ENCODE assay signal across 9 mouse cellular contexts in genomic region chr8:121947047-121947752, GRCm38 (mm10). TPM values are rescaled to one million over a fixed set of nuclear protein-coding genes. Genes with fewer than 3 reads are reported as not detected.
A peak's percentile ranks its signal among the peaks of the same experiment; 100 is the strongest.
DNase-seq lines count a peak whose midpoint lies in the region; ATAC-seq and TF ChIP-seq lines count a peak whose summit lies in the region.
"Had no signal": no experiment of that assay in that cellular context is flagged by ENCODE, and none has a peak within 500 bp of the region (broad histone marks: within the 10 kb centered on the region; RNA-seq: fewer than 3 reads in every experiment).

No protein-coding gene starts in this region.

- peaks cover 13% of the 10 kb centered on the region; the same call in 1 of the 2 replicates for H3K4me1 ChIP-seq in spleen, adult 2 months (ENCODE audit: control insufficient read depth, insufficient read depth, insufficient read length)
- H3K4me1 ChIP-seq in liver, embryonic 11.5 days (replicated peaks; ENCODE audit: control insufficient read depth, insufficient read depth, low read length): peaks cover 25% of the 10 kb centered on the region

- TF ChIP-seq POLR2A in spleen, adult 2 months (IDR thresholded peaks at IDR 0.05; ENCODE audit: low read depth, low read length): no peak

- peak; percentile 58 for DNase-seq in cerebellum, adult 11-12 months
- DNase-seq in spleen, adult 2 months (ENCODE audit: low read depth in 1 of 2, low spot score in 2 of 2): no peak
- DNase-seq in spleen, postnatal 10 days (ENCODE audit: low spot score in 2 of 2): no peak
- DNase-seq in liver, embryonic 11.5 days (ENCODE audit: low spot score): no peak
- no peak for DNase-seq in frontal cortex, postnatal 10 days (ENCODE audit: low spot score in 2 of 2)
- no peak for DNase-seq in c-Kit-positive CD71-positive TER-119-positive erythroid progenitor cells, embryonic 14.5 days (ENCODE audit: low spot score)
- DNase-seq in urinary bladder, adult 2 months (ENCODE audit: low spot score): no peak

- peak overlapping the region; percentile 83 for H3K4me2 ChIP-seq in liver, embryonic 11.5 days

- 44% methylated on average over 19 of the region's 19 CpGs for WGBS in spleen, adult 2 months
- WGBS in liver, embryonic 11.5 days: 31% methylated on average over 19 of the region's 19 CpGs

- no peaks in the 10 kb centered on the region for H3K9me3 ChIP-seq in liver, embryonic 11.5 days (ENCODE audit: control insufficient read depth, low read length)

- no peak for TF ChIP-seq CTCF in spleen, adult 2 months (IDR thresholded peaks at IDR 0.05; ENCODE audit: extremely low read depth, insufficient read depth, insufficient read length, insufficient replicate concordance)

- H3K9ac ChIP-seq in liver, embryonic 11.5 days (ENCODE audit: low read depth, low read length): peak overlapping the region; percentile 70

- peak overlapping the region; percentile 41; the same call in 1 of the 2 replicates for H3K27ac ChIP-seq in spleen, adult 2 months (ENCODE audit: insufficient read depth, low read length)
- H3K27ac ChIP-seq in liver, embryonic 11.5 days (ENCODE audit: low read depth, low read length): peak overlapping the region; percentile 82

- ATAC-seq in cerebellum, adult (ENCODE audit: insufficient number of reproducible peaks, low FRiP score, low TSS enrichment): no peak
- no peak for ATAC-seq in liver, embryonic 11.5 days (replicated peaks; ENCODE audit: low FRiP score)

- H3K27me3 ChIP-seq in spleen, adult 2 months (ENCODE audit: control insufficient read depth, insufficient read depth, low read length): no peaks in the 10 kb centered on the region
- H3K27me3 ChIP-seq in liver, embryonic 11.5 days (replicated peaks; ENCODE audit: control insufficient read depth, insufficient read depth, low read length): no peaks in the 10 kb centered on the region; the same call in 1 of the 2 replicates

- peak overlapping the region; percentile 63; the same call in 1 of the 2 replicates for H3K4me3 ChIP-seq in spleen, adult 2 months (ENCODE audit: extremely low read depth, insufficient read depth, insufficient read length)
- H3K4me3 ChIP-seq in liver, embryonic 11.5 days (ENCODE audit: low read depth, low read length): peak overlapping the region; percentile 53

- H3K36me3 ChIP-seq in spleen, adult 2 months (ENCODE audit: control insufficient read depth, insufficient read depth, low read length): no peaks in the 10 kb centered on the region
- no peaks in the 10 kb centered on the region for H3K36me3 ChIP-seq in liver, embryonic 11.5 days (ENCODE audit: control insufficient read depth, insufficient read depth, low read length)

RNA-seq across cellular contexts. Expression of gene Banp, which starts 2.4 kb away (rescaled TPM):
- polyA plus RNA-seq in spleen, adult 2 months (2012; rRNA removed): 54.1 and 68.9 TPM in 2 replicates
- 40.2 and 47.4 TPM in 2 replicates for polyA plus RNA-seq in liver, embryonic 11.5 days (2014; fragmentation: Nextera tagmentation; extraction: Ambion mirVana)
- 32.7 and 45.7 TPM in 2 replicates for polyA plus RNA-seq in urinary bladder, adult 2 months (2012; rRNA removed)

RNA-seq across cellular contexts. Expression of gene Car5a, which starts 2.5 kb away (rescaled TPM):
- polyA plus RNA-seq in spleen, adult 2 months (2012; rRNA removed): 0.08 and 0.15 TPM in 2 replicates
- 0.55 and 0.66 TPM in 2 replicates for polyA plus RNA-seq in liver, embryonic 11.5 days (2014; fragmentation: Nextera tagmentation; extraction: Ambion mirVana)
- 0.07 TPM in 1 of 2 replicates, not detected in the other for polyA plus RNA-seq in urinary bladder, adult 2 months (2012; rRNA removed)
- polyA plus RNA-seq: C2C12 had no signal

RNA-seq across cellular contexts. Expression of gene Slc7a5, which starts 39.7 kb away (rescaled TPM):
- polyA plus RNA-seq in spleen, adult 2 months (2012; rRNA removed): 41.9 and 45.0 TPM in 2 replicates
- 58.2 and 61.5 TPM in 2 replicates for polyA plus RNA-seq in liver, embryonic 11.5 days (2014; fragmentation: Nextera tagmentation; extraction: Ambion mirVana)
- polyA plus RNA-seq in urinary bladder, adult 2 months (2012; rRNA removed): 11.0 and 14.1 TPM in 2 replicates
